Mouse (Mus musculus) G1E-ER4 (cell line): ENCODE measurements around the gene C87414. TPM values are rescaled to one million over a fixed set of nuclear protein-coding genes. Genes with fewer than 3 reads are reported as not detected.
"Not testable (repeated sequence)": the region's sequence is repeated elsewhere in the genome, so short reads cannot be mapped to it uniquely, and the experiment has no call there.

ENCODE experiments used
- GATA1 ChIP-seq: IDR thresholded peaks from one replicate; pipeline ENCODE4 v1.8.0; 2012; ENCODE audit warnings: low read length, inconsistent platforms
- polyA plus RNA-seq: library from polyadenylated mRNA; stranded (reverse); fragments of >175 nt; gene quantifications from 2 replicates; pipeline ENCODE4 v1.2.3, GENCODE M21; 2012

The C87414 gene
- polyA plus RNA-seq: not detected in 2 replicates

DNA sequence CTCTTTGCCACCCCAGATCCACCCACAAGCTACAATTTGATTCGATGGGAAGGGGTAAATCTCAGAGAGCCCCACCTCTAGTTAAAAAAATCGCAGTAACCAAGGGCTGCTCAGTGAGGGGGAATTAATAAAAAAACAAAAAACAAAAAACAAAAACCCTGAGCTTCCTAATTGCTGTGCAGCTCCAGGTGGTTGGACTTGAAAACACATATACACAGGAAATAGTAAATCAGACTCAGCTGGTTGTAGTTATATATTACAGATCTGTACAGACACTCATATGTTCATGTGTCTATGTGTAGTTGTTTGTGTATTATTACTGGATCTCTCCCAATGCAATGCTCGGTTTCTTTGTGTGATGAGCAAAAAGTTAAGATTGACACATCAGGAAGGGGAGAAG is at the start of gene C87414:
TSS of gene C87414 (minus strand) at position 101 of the 400 bp plus-strand sequence.
- not testable (repeated sequence) for TF ChIP-seq GATA1

Other genes starting within 250 kb of the C87414 start
- gene Gm16427, start 131.4 kb downstream of the C87414 start, polyA plus RNA-seq: not detected in 2 replicates
- not detected in 2 replicates for gene Gm7792, start 172.2 kb upstream of the C87414 start, polyA plus RNA-seq